Mouse (Mus musculus) C2C12 (cell line): ENCODE data around the gene Nln.

Source experiments
- CEBPB ChIP-seq: IDR thresholded peaks from one replicate; pipeline ENCODE4 v1.6.1; 2011; ENCODE audit warnings: low read depth, mild to moderate bottlenecking, control low read depth, moderate library complexity
- CTCF ChIP-seq: IDR thresholded peaks from one replicate; pipeline ENCODE4 v1.5.1; 2011; ENCODE audit not compliant: control insufficient read depth, insufficient read depth, insufficient read length
- MAX ChIP-seq: IDR thresholded peaks from one replicate; pipeline ENCODE4 v1.6.1; 2011; ENCODE audit warnings: mild to moderate bottlenecking, control low read depth
- MYOG ChIP-seq: IDR thresholded peaks from one replicate; pipeline ENCODE4 v1.6.1; 2011; ENCODE audit not compliant: control insufficient read depth, insufficient read length; ENCODE audit errors: extremely low read depth
- USF1 ChIP-seq: IDR thresholded peaks from one replicate; pipeline ENCODE4 v1.6.1; 2011; ENCODE audit warnings: low read depth, mild to moderate bottlenecking, control low read depth, moderate library complexity

DNA sequence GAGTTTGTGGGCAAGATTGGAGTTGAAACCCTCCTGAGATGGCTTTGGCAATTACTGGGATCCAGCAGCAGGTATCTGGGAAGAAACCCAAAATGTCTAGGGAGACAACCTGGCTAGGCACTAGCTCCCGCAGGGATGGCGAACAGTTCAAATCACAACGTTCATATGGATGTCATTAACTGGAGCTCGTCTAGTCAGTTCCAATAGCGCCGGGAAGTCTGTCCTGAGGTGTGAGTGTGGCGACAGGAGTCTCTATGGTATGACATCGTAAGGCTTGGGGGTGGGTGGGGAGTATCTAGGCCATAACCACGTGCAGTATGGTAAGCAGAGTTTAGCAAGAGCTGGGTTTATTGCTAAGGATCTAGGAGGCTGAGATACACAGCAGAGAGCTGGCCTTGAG lies 46.4 kb downstream of the Nln start:
- no peak for TF ChIP-seq USF1
- TF ChIP-seq CTCF, result no peak
- no peak for TF ChIP-seq CEBPB
- no peak for TF ChIP-seq MAX
- no peak for TF ChIP-seq MYOG
